Mouse (Mus musculus) layer of hippocampus, postnatal 10 days (tissue): ENCODE measurements around the gene Anks3. TPM values are rescaled to one million over a fixed set of nuclear protein-coding genes. Genes with fewer than 3 reads are reported as not detected.

Experiments
- DNase-seq, 2 experiments: peaks; one replicate each; pipeline ENCODE4 v3.0.0; 2021; ENCODE audit warnings: low spot score in 2 of 2
- long read RNA-seq: library from polyadenylated mRNA; stranded (forward); transcript quantifications from one replicate; pipeline ENCODE4 v2.0.0, GENCODE M21; 2023
- total RNA-seq, 2 experiments: library from RNA; stranded (reverse); gene quantifications; 2 replicates each; pipeline ENCODE4 v1.2.3; 2021

Gene Anks3
- 10 to 100 TPM; 55.4 to 61.0 TPM for total RNA-seq
- long read RNA-seq, partial matches to known transcripts: 4 of 36 reads
- long read RNA-seq, other reads (novel, unspliced or antisense): 29 of 36 reads

- DNase-seq: peak; percentile 97 to 98
Measured at GRCm38 (mm10) chr16:4963797-4964709, at the start of gene Anks3. Gene Anks3 (minus strand): TSS chr16:4964205.

- peak; percentile 96 to 97 for DNase-seq
Measured at GRCm38 (mm10) chr16:5013054-5013838, 49.2 kb upstream of the Anks3 start, which contains the start of gene Rogdi. Gene Rogdi (minus strand): TSS chr16:5013553.

- no peak for DNase-seq
Measured at GRCm38 (mm10) chr16:5012036-5013005, 48.3 kb upstream of the Anks3 start.

GRCm38 (mm10) chr16:5011285-5011684 lies 47.3 kb upstream of the Anks3 start:
- DNase-seq: peak in 1 of 2 experiments; percentile 5

- DNase-seq: no peak
Measured at GRCm38 (mm10) chr16:5010371-5010935, 46.4 kb upstream of the Anks3 start.

DNA sequence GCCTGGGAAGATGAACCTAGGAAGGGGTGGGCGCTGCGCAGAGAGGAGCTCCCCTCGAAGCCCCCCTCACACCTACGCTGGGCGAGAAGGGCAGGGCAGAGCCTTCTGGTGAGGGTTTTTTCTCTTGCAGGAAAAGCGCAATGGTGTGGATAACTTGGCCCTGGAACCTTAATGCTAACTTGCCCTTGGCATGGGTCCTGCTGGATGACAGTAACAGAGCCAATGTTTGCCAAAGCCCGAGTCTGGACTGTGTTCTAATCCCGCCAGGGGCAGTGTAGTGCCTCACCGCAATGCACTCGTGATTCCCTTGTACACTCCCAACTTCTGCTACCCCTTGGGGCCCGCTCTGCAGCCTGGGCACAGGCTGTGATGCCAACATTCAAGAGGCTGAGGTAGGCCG lies 44.1 kb upstream of the Anks3 start:
- DNase-seq: no peak

- DNase-seq: no peak
Measured at GRCm38 (mm10) chr16:5007492-5007891, 43.5 kb upstream of the Anks3 start.

DNA sequence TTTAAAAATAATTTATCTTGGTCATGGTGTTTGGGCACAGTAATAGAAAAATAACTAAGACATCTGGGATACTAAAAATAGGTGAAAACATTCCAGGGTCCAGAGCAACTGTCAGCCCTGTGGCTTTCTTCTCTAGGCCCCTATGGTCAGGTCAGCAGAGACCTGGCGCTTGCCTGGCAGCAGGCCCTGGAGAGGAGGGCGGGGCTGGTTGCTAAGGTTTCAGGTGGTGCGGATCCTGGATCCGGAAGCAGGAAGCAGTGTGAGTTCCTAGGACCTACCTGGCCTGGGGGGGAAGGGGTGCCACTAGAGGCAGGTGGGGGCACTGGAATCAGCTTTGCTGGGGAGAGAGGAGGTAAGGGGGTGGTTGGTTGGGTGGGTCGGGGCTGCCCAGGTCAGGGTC lies 43.1 kb upstream of the Anks3 start, which contains the start of gene Smim22:
Smim22 (plus strand) TSS at position 222 of the 400 bp plus-strand sequence.
- no peak for DNase-seq

DNA sequence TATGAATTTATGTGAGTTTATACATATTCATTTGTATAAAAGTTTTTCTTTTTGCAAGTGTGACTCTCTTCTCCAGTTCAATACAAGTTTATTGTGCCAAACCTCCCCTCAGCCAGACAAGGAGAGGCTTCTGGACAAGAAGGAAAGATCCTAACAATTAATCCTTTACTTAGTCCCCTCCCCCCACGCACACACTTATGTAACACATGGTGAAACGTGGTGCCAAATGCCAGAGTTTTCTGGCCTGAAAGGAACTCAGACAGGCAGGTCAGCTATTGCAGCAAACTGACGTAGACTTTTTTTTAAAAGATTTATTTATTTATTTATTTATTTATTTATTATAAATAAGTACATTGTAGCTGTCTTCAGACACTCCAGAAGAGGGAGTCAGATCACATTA lies 36.6 kb upstream of the Anks3 start:
- no peak for DNase-seq

GRCm38 (mm10) chr16:4998984-4999383 lies 35.0 kb upstream of the Anks3 start:
- DNase-seq: no peak

DNA sequence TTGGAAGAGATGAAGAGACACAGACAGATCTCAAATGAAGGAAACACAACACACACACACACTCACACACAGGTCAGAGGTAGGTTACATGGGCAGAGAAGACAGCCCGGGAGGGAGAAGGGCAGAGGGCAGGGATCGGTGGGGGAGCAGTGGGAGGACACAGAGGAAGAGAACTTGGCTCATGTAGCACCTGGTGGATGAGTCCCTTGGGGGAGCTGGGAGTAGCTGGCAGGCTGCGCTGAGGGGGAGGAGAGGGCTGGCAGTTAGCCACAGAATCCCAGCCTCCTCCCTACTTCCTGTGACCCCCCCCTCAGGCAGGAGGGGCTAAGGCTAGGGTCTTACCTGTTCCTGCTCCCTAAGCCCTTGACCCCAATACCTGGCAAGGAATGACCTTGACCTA lies 33.5 kb upstream of the Anks3 start, which contains the start of gene Sept12:
Sept12 (minus strand) TSS at position 300 of the 400 bp plus-strand sequence.
- no peak for DNase-seq

DNA sequence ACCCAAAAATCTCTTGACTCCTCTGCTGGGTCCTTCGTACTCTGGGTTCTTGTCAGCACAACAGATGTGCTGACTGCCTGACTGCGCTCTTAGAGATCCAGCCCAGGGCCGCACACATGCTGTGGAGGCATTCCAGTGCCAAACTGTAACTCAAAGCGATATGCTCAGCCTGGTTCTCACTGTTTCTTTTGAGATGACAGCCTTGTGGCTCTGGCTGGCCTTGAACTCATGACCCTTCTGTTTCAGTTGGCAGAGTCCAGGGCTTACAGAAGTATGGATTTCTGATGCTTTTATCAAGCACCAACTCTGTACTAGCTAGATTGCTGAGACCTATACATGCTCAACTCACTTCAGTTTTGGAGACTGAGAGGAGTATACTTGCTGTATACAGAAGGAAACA lies 29.3 kb upstream of the Anks3 start:
- DNase-seq: no peak

GRCm38 (mm10) chr16:4984717-4985116 lies 20.7 kb upstream of the Anks3 start:
- DNase-seq: no peak

- DNase-seq: no peak
Measured at GRCm38 (mm10) chr16:4979755-4980380, 15.9 kb upstream of the Anks3 start.

- DNase-seq: peak in 1 of 2 experiments; percentile 27
Measured at GRCm38 (mm10) chr16:4978275-4979051, 14.5 kb upstream of the Anks3 start.

GRCm38 (mm10) chr16:4976180-4976579 lies 12.2 kb upstream of the Anks3 start:
- DNase-seq: no peak

DNA sequence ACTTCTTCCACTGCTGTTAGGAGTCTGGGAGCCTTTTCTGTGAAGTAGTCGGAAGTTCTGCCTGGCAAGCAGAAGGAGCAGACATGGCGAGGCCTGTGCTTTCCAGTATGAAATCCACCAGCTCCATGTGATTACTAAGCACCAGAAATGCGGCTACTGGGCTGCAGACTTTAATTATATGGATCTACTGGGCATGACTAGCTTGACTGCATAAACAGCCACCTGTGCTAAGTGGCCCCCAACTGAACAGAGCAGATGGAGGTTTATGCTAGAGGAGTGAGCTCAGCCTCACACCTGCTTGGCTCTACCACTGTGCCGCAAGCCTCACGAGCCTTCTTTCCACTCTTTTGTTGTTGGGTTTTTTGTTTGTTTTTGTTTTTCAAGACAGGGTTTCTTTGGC lies 10.5 kb upstream of the Anks3 start:
- DNase-seq: no peak

DNA sequence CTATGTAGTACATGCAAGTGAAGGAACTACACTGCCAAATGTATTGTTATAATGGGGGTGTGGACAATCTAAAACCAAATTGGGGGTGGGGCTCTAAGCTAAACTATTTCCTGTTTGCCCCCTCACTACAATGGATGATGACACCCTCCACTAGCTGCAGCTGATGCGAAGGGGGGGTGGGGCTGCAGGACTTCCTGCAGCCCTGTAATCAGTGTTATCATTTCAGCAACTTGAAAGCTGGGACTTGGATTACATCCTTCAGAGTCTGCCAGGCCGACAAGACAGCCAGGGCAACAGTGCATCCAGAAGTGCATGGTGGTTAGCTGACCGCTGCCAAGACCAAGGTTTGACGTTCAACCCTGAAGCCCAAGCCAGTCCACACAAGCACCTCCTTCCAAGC lies 7.6 kb upstream of the Anks3 start:
- DNase-seq: no peak
